Mouse (Mus musculus) G1E (cell line): ENCODE measurements at regions not wholly inside any gene's neighbourhood (a gene's known extent, or its start where the extent isn't known, plus 50 kb on each side); places are given as distances from the start of the nearest gene placed in this dataset.

ENCODE experiments used
- ATAC-seq: 2 replicates; pipeline ENCODE4 v1.8.0; 2016; ENCODE audit warnings: mild to moderate bottlenecking; ENCODE audit not compliant: insufficient number of reproducible peaks, poor library complexity, low FRiP score, severe bottlenecking; ENCODE audit errors: extremely low read depth
- DNase-seq: peaks from one replicate; pipeline ENCODE4 v3.0.0; 2012; ENCODE audit warnings: low spot score
- H3K27me3 ChIP-seq: 2 replicates; pipeline ENCODE4 v1.6.1; 2012; ENCODE audit warnings: mild to moderate bottlenecking, low read length, inconsistent platforms; ENCODE audit not compliant: insufficient read depth
- H3K36me3 ChIP-seq: replicated peaks from 2 replicates; pipeline ENCODE3; 2012; ENCODE audit warnings: mild to moderate bottlenecking, inconsistent platforms
- H3K4me1 ChIP-seq: 2 replicates; pipeline ENCODE4 v1.6.1; 2012; ENCODE audit warnings: low read depth, low read length, inconsistent platforms, mixed read lengths; ENCODE audit not compliant: insufficient read depth
- H3K4me3 ChIP-seq: 2 replicates; pipeline ENCODE4 v1.5.1; 2012; ENCODE audit warnings: low read depth, mild to moderate bottlenecking, inconsistent platforms, low read length, moderate library complexity, mixed read lengths
- H3K9me3 ChIP-seq: replicated peaks from 2 replicates; pipeline ENCODE4 v1.6.1; 2012; ENCODE audit warnings: inconsistent platforms
- CTCF ChIP-seq: IDR thresholded peaks from 2 replicates; pipeline ENCODE4 v1.5.1; 2012; ENCODE audit warnings: low read depth, low read length, inconsistent platforms, mixed read lengths
- GATA1 ChIP-seq: IDR thresholded peaks from 2 replicates; pipeline ENCODE4 v1.6.1; 2012; ENCODE audit warnings: borderline replicate concordance, low read length, inconsistent platforms, mixed read lengths
- GATA2 ChIP-seq: IDR thresholded peaks from 2 replicates; pipeline ENCODE4 v1.6.1; 2012; ENCODE audit warnings: low read depth, low read length, inconsistent platforms, borderline replicate concordance
- POLR2AphosphoS5 ChIP-seq: IDR thresholded peaks from 2 replicates; pipeline ENCODE4 v1.6.1; 2012; ENCODE audit warnings: low read depth, low read length, inconsistent platforms; ENCODE audit not compliant: insufficient replicate concordance
- TAL1 ChIP-seq: conservative IDR thresholded peaks from 2 replicates; pipeline ENCODE4 v1.6.1; 2012; ENCODE audit warnings: low read depth, low read length, inconsistent platforms, mixed read lengths

- Histone ChIP-seq H3K4me1 (no peaks in the 10 kb centered on the region), H3K27me3 (no peaks in the 10 kb centered on the region), H3K36me3 (no peaks in the 10 kb centered on the region), H3K4me3 (no peak overlapping the region), H3K9me3 (peaks cover 86% of the 10 kb centered on the region)
- TF ChIP-seq GATA2: no peak
- no peak for TF ChIP-seq CTCF
- TF ChIP-seq POLR2AphosphoS5: no peak
- no peak for TF ChIP-seq TAL1
- no peak for TF ChIP-seq GATA1
- ATAC-seq (no peak), DNase-seq (no peak)
Observed at GRCm38 (mm10) chr5:118867511-118867910, 307.0 kb downstream of the Med13l start.

- Histone ChIP-seq H3K4me1 (no peaks in the 10 kb centered on the region), H3K36me3 (no peaks in the 10 kb centered on the region), H3K9me3 (peaks cover 83% of the 10 kb centered on the region), H3K4me3 (no peak overlapping the region), H3K27me3 (no peaks in the 10 kb centered on the region)
- no peak for ATAC-seq
- no peak for DNase-seq
- TF ChIP-seq GATA2: no peak
- TF ChIP-seq POLR2AphosphoS5: no peak
- no peak for TF ChIP-seq GATA1
- TF ChIP-seq CTCF: no peak
- no peak for TF ChIP-seq TAL1
Observed at GRCm38 (mm10) chr5:118869330-118869729, 308.9 kb downstream of the Med13l start.

- H3K36me3 ChIP-seq: no peaks in the 10 kb centered on the region
- H3K27me3 ChIP-seq: no peaks in the 10 kb centered on the region
- DNase-seq (no peak), ATAC-seq (no peak)
- H3K4me3 ChIP-seq: no peak overlapping the region
- no peak for TF ChIP-seq TAL1
- TF ChIP-seq POLR2AphosphoS5: no peak
- TF ChIP-seq GATA1: no peak
- no peak for TF ChIP-seq CTCF
- TF ChIP-seq GATA2: no peak
- no peaks in the 10 kb centered on the region for H3K4me1 ChIP-seq
- peaks cover 61% of the 10 kb centered on the region for H3K9me3 ChIP-seq
Observed at GRCm38 (mm10) chr5:118873871-118874270, 313.4 kb downstream of the Med13l start.

GRCm38 (mm10) chr5:118875096-118875637 lies 314.7 kb downstream of the Med13l start:
- H3K4me3 ChIP-seq: no peak overlapping the region
- TF ChIP-seq GATA2 (no peak), TAL1 (no peak), CTCF (no peak), GATA1 (no peak), POLR2AphosphoS5 (no peak)
- no peak for DNase-seq
- no peaks in the 10 kb centered on the region for H3K36me3 ChIP-seq
- no peaks in the 10 kb centered on the region for H3K4me1 ChIP-seq
- H3K9me3 ChIP-seq: peaks cover 51% of the 10 kb centered on the region
- H3K27me3 ChIP-seq: no peaks in the 10 kb centered on the region
- no peak for ATAC-seq

GRCm38 (mm10) chr5:118876586-118877312 lies 316.3 kb downstream of the Med13l start:
- DNase-seq (no peak), ATAC-seq (no peak)
- Histone ChIP-seq H3K4me1 (no peaks in the 10 kb centered on the region), H3K36me3 (no peaks in the 10 kb centered on the region), H3K9me3 (peaks cover 49% of the 10 kb centered on the region), H3K4me3 (no peak overlapping the region), H3K27me3 (no peaks in the 10 kb centered on the region)
- TF ChIP-seq POLR2AphosphoS5 (no peak), CTCF (no peak), GATA1 (no peak), TAL1 (no peak), GATA2 (no peak)

GRCm38 (mm10) chr5:118877313-118877669 lies 316.8 kb downstream of the Med13l start:
- no peaks in the 10 kb centered on the region for H3K36me3 ChIP-seq
- no peaks in the 10 kb centered on the region for H3K27me3 ChIP-seq
- no peak for TF ChIP-seq GATA2
- TF ChIP-seq POLR2AphosphoS5: no peak
- no peak for TF ChIP-seq CTCF
- no peak for TF ChIP-seq GATA1
- no peak for TF ChIP-seq TAL1
- no peak overlapping the region for H3K4me3 ChIP-seq
- ATAC-seq (no peak), DNase-seq (no peak)
- H3K4me1 ChIP-seq: no peaks in the 10 kb centered on the region
- H3K9me3 ChIP-seq: peaks cover 49% of the 10 kb centered on the region

- DNase-seq (no peak), ATAC-seq (no peak)
- no peak overlapping the region for H3K4me3 ChIP-seq
- no peaks in the 10 kb centered on the region for H3K36me3 ChIP-seq
- TF ChIP-seq CTCF (no peak), POLR2AphosphoS5 (no peak), TAL1 (no peak), GATA1 (no peak), GATA2 (no peak)
- no peaks in the 10 kb centered on the region for H3K4me1 ChIP-seq
- H3K9me3 ChIP-seq: peaks cover 49% of the 10 kb centered on the region
- H3K27me3 ChIP-seq: no peaks in the 10 kb centered on the region
Observed at GRCm38 (mm10) chr5:118877831-118878230, 317.4 kb downstream of the Med13l start.
